Mouse (Mus musculus) lung, embryonic 14.5 days (tissue): ENCODE results near the gene Ubac2. TPM values are rescaled to one million over a fixed set of nuclear protein-coding genes. Genes with fewer than 3 reads are reported as not detected.

Experiments used
- ATAC-seq: fragments of 200-750 bp; cut with Nextera tagmentation; 2 replicates; pipeline ENCODE4 v1.8.0; 2017; ENCODE audit warnings: mild to moderate bottlenecking, moderate TSS enrichment, moderate library complexity; ENCODE audit not compliant: insufficient read depth
- DNase-seq: peaks from one replicate; pipeline ENCODE4 v3.0.0-alpha.2; 2015
- H3K27ac ChIP-seq: fragments of 300-500 bp; sonication (generic); 2 replicates; pipeline ENCODE4 v1.5.1; 2014; ENCODE audit warnings: low read depth, mild to moderate bottlenecking, moderate library complexity
- H3K27me3 ChIP-seq: fragments of 300-500 bp; sonication (generic); 2 replicates; pipeline ENCODE4 v1.6.1; 2014; ENCODE audit warnings: low read length, control low read depth; ENCODE audit not compliant: insufficient read depth
- H3K36me3 ChIP-seq: fragments of 300-500 bp; sonication (generic); 2 replicates; pipeline ENCODE4 v1.6.1; 2014; ENCODE audit warnings: control low read depth; ENCODE audit not compliant: insufficient read depth
- H3K4me1 ChIP-seq: fragments of 300-500 bp; sonication (generic); 2 replicates; pipeline ENCODE4 v1.6.1; 2014; ENCODE audit warnings: antibody characterized with exemption, control low read depth; ENCODE audit not compliant: insufficient read depth
- H3K4me2 ChIP-seq: fragments of 300-500 bp; sonication (generic); 2 replicates; pipeline ENCODE4 v1.6.1; 2014; ENCODE audit warnings: mild to moderate bottlenecking
- H3K4me3 ChIP-seq: fragments of 300-500 bp; sonication (generic); 2 replicates; pipeline ENCODE4 v1.5.1; 2014; ENCODE audit warnings: low read depth, low read length
- H3K9ac ChIP-seq: fragments of 300-500 bp; sonication (generic); 2 replicates; pipeline ENCODE4 v1.6.1; 2014
- H3K9me3 ChIP-seq: fragments of 300-500 bp; sonication (generic); 2 replicates; pipeline ENCODE4 v1.6.1; 2016; ENCODE audit warnings: low read depth, low read length, control low read depth
- CTCF ChIP-seq: IDR thresholded peaks from 2 replicates; pipeline ENCODE4 v1.5.1; 2016; ENCODE audit warnings: antibody characterized with exemption, low read depth
- WGBS: fragments of 180-500 bp; shearing (Covaris S2); extraction: QIAGEN DNeasy Blood & Tissue Kit; methylation state at CpG from one replicate; pipeline ENCODE4 v1.1.7; 2014; 5-methylcytosine and 5-hydroxymethylcytosine counted together
- polyA plus RNA-seq: library from polyadenylated mRNA; unstranded; fragments of >200 nt; fragmentation: Nextera tagmentation; extraction: Ambion mirVana; gene quantifications from 2 replicates; pipeline ENCODE4 v1.2.1, GENCODE M21; 2014

Gene Ubac2
- polyA plus RNA-seq, 1 experiment from 2014 or later, result 61.1 TPM

- no peak overlapping the region for H3K4me3 ChIP-seq
- H3K4me1 ChIP-seq, result no peaks in the 10 kb centered on the region
- H3K9ac ChIP-seq, result no peak overlapping the region
- no peaks in the 10 kb centered on the region for H3K27me3 ChIP-seq
- no peaks in the 10 kb centered on the region for H3K9me3 ChIP-seq
- H3K27ac ChIP-seq, result no peak overlapping the region
- H3K36me3 ChIP-seq, result no peaks in the 10 kb centered on the region
- H3K4me2 ChIP-seq, result no peak overlapping the region
- WGBS, result 84% methylated on average over 13 of the region's 13 CpGs
- no peak for DNase-seq
- no peak for ATAC-seq
- TF ChIP-seq CTCF, result no peak
Observed at GRCm38 (mm10) chr14:122038874-122039647, 160.6 kb downstream of the Ubac2 start.

DNA sequence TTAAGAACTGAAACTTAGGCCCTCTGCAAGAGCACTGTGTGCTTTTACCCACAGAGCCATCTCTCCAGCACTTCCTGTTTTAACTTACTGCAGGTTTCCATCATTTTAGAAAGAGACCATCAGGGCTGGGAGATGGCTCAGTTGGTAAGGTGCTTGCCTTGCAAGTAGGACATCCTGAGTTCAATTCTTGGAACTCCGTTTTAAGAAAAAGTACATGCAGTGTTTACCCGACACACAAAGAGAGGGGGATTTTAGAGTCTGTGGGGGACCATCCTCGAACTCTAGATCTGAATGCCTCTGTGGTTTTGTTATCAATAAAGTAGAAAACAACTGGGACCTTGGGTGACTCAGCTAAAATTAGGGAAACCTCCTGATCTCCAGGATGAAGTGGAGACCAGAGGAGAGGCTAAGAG, 163.0 kb downstream of the Ubac2 start:
- H3K27ac ChIP-seq, result no peak overlapping the region
- no peaks in the 10 kb centered on the region for H3K36me3 ChIP-seq
- DNase-seq, result no peak
- WGBS, result 82% methylated on average over 3 of the region's 3 CpGs
- no peak overlapping the region for H3K9ac ChIP-seq
- TF ChIP-seq CTCF, result no peak
- H3K4me2 ChIP-seq, result no peak overlapping the region
- H3K27me3 ChIP-seq, result no peaks in the 10 kb centered on the region
- no peak overlapping the region for H3K4me3 ChIP-seq
- no peak for ATAC-seq
- H3K4me1 ChIP-seq, result no peaks in the 10 kb centered on the region
- H3K9me3 ChIP-seq, result no peaks in the 10 kb centered on the region

DNA sequence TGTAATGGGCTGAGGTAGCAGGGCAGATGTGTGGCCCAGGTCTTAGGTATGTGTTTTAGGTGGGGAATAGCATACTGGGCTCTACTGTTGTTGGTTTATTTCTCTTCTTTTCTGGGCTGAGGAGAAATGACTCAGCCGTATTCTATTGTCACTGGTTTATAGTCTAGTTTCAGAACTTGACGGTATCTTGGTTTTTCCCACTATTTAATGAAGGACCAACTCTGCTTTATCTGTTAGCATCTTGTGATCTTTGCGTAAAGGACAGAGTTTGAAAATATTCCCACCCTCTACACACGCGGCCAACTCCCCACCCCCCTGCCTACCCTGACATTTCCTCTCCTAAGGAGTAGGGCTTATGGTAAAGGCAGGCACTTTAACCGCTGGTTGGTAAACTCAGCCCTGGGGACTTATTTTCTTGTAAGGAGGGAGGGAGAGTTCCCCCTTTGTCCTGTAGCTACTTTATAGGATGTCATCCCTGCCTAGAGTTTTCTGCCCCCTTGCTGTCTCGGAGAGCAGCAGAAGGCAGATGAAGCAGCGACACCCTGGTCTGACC, 163.8 kb downstream of the Ubac2 start:
- Histone ChIP-seq H3K9ac (no peak overlapping the region), H3K4me3 (no peak overlapping the region), H3K9me3 (no peaks in the 10 kb centered on the region), H3K27me3 (no peaks in the 10 kb centered on the region), H3K4me1 (no peaks in the 10 kb centered on the region), H3K27ac (no peak overlapping the region), H3K4me2 (no peak overlapping the region), H3K36me3 (no peaks in the 10 kb centered on the region)
- DNase-seq (no peak), ATAC-seq (no peak)
- no peak for TF ChIP-seq CTCF
- WGBS, result 77% methylated on average over 8 of the region's 8 CpGs

- H3K27me3 ChIP-seq, result no peaks in the 10 kb centered on the region
- H3K4me2 ChIP-seq, result no peak overlapping the region
- ATAC-seq (no peak), DNase-seq (no peak)
- no peak overlapping the region for H3K27ac ChIP-seq
- no peak overlapping the region for H3K9ac ChIP-seq
- TF ChIP-seq CTCF, result no peak
- H3K4me1 ChIP-seq, result no peaks in the 10 kb centered on the region
- H3K4me3 ChIP-seq, result no peak overlapping the region
- no peaks in the 10 kb centered on the region for H3K36me3 ChIP-seq
- 88% methylated on average over 8 of the region's 8 CpGs for WGBS
- H3K9me3 ChIP-seq, result no peaks in the 10 kb centered on the region
Observed at GRCm38 (mm10) chr14:122047784-122048183, 169.4 kb downstream of the Ubac2 start.

GRCm38 (mm10) chr14:122048816-122049215, 170.4 kb downstream of the Ubac2 start:
- Histone ChIP-seq H3K9me3 (no peaks in the 10 kb centered on the region), H3K27me3 (no peaks in the 10 kb centered on the region), H3K27ac (no peak overlapping the region), H3K9ac (no peak overlapping the region), H3K4me1 (no peaks in the 10 kb centered on the region), H3K36me3 (no peaks in the 10 kb centered on the region), H3K4me3 (no peak overlapping the region), H3K4me2 (no peak overlapping the region)
- TF ChIP-seq CTCF, result no peak
- ATAC-seq (no peak), DNase-seq (no peak)
- 86% methylated on average over 9 of the region's 9 CpGs for WGBS

GRCm38 (mm10) chr14:122052896-122053635, 174.6 kb downstream of the Ubac2 start:
- 74% methylated on average over 9 of the region's 9 CpGs for WGBS
- no peak for TF ChIP-seq CTCF
- ATAC-seq, result no peak

DNA sequence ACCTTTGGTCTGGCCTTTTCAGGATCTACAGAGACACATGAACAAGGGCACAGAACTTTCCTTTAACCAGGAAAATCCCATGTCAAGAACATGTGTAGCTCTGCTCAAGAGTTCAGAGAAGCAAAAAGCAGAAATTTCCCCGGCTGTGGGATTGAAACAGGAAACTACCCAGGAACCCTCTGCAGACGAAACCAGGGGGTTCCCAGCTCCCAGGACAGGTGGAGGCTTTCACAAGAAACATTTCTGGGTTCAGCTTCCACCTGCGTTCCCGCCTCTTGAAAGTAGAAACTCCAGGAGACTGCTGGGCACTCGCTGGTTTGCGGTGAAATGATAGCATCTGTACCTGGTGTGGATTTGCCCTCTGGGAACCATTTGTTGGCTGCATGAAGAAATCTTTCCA, 178.5 kb downstream of the Ubac2 start:
- ATAC-seq (no peak), DNase-seq (no peak)
- 73% methylated on average over 6 of the region's 6 CpGs for WGBS
- H3K4me2 ChIP-seq, result no peak overlapping the region
- H3K4me3 ChIP-seq, result no peak overlapping the region
- H3K4me1 ChIP-seq, result no peaks in the 10 kb centered on the region
- no peaks in the 10 kb centered on the region for H3K27me3 ChIP-seq
- H3K9ac ChIP-seq, result no peak overlapping the region
- no peaks in the 10 kb centered on the region for H3K36me3 ChIP-seq
- no peak for TF ChIP-seq CTCF
- no peaks in the 10 kb centered on the region for H3K9me3 ChIP-seq
- no peak overlapping the region for H3K27ac ChIP-seq

More at GRCm38 (mm10) chr14:122052896-122053635, 174.6 kb downstream of the Ubac2 start:
- H3K4me2 ChIP-seq, result no peak overlapping the region
- no peaks in the 10 kb centered on the region for H3K36me3 ChIP-seq
- H3K9me3 ChIP-seq, result no peaks in the 10 kb centered on the region
- no peak for DNase-seq
- H3K27me3 ChIP-seq, result no peaks in the 10 kb centered on the region
- no peak overlapping the region for H3K9ac ChIP-seq
- no peak overlapping the region for H3K4me3 ChIP-seq
- H3K27ac ChIP-seq, result no peak overlapping the region
- H3K4me1 ChIP-seq, result no peaks in the 10 kb centered on the region
